Mouse (Mus musculus) kidney, adult 8-10 months (tissue): ENCODE results near the gene Trafd1.

Experiments
- DNase-seq, 2 experiments: peaks; one replicate each; pipeline ENCODE4 v3.0.0; 2022

The Trafd1 gene

DNA sequence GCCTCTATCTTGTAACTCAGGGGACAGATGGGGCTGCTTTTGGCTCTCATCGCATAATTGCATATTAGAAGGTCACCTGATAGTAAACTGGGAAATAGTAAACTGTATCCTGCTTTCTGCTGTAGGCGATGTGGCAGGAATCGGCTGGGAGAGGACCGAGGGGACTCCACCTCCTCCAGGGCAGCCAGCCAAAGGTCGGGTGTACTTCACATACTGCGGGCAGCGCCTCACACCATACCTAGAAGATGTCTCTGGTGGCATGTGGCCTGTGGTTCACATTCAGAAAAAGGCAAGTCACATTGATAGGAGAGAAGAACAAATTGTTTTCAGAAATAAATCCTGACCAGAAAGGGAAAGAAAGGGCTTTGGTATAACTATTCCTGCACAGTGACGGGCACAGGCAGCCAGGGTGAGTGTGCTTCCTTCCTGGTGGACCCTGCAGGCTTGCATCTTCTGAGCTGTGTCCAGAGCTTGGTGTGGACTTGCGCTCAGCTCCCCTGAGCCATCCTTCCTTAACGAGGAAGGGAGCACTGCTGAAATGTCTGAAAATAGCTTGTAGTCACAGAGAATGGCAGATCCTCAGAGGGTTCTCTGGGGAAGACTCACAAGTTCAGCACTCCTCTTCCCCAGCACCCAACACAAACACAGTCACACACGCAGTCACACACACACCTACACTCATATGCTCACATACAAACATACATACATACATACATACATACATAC, 55.9 kb downstream of the Trafd1 start:
- peak; percentile 19 to 29 for DNase-seq

DNA sequence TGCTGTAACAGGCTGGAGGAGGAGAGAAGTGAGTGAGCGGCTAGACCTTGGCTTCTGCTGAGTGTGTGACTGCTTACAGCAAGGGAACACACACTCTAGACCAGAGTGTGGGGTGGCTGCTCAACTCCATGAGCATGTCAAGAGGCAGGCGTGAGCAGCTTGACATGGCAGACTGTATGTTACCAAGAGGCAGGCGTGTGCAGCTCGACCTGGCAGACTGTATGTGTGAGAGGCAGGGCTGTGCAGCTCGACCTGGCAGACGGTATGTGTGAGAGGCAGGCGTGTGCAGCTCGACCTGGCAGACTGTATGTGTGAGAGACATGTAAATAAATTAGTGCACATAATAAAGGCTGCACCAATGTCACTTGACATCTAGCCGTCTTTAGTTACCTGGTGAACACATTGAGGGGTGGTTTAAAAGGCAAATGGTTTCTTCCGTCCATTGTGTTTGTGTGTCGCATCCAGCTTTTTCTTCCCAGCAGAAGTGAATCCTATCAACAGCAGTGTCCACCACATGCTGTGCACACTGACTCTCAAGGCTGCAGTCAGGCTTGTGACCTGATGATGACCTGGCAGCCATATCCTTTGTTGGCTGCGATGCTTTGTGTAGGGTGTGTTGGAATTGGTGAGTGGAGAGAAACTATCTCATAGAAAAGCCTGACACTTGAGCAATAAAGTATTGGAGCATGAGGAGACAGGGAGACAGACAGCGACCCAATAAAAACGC, 59.2 kb downstream of the Trafd1 start:
- no peak for DNase-seq
